Mouse (Mus musculus) heart, embryonic 14.5 days (tissue): ENCODE results near the gene Ptbp1. TPM values are rescaled to one million over a fixed set of nuclear protein-coding genes. Genes with fewer than 3 reads are reported as not detected.

Experiments used
- ATAC-seq: fragments of 200-750 bp; cut with Nextera tagmentation; 2 replicates; pipeline ENCODE4 v1.8.0; 2017; ENCODE audit warnings: low read depth, moderate TSS enrichment; ENCODE audit not compliant: insufficient number of reproducible peaks, insufficient read depth, low FRiP score
- H3K27ac ChIP-seq, 2 experiments: fragments of 200-500 bp in 1 of 2; fragments of 300-500 bp in 1 of 2; sonication (generic) in 1 of 2; replicated peaks in 1 of 2; 2 replicates each; pipeline ENCODE4 v1.5.1; 2012 to 2014; ENCODE audit warnings: low read depth in 2 of 2, low read length in 2 of 2, control low read depth in 1 of 2, mild to moderate bottlenecking in 1 of 2, mixed read lengths in 1 of 2; ENCODE audit not compliant: control insufficient read depth in 1 of 2, insufficient read depth in 1 of 2
- H3K27me3 ChIP-seq: fragments of 300-500 bp; sonication (generic); 2 replicates; pipeline ENCODE4 v1.6.1; 2014; ENCODE audit warnings: mild to moderate bottlenecking, low read length, control low read depth; ENCODE audit not compliant: control insufficient read depth, insufficient read depth
- H3K36me3 ChIP-seq: fragments of 300-500 bp; sonication (generic); 2 replicates; pipeline ENCODE4 v1.6.1; 2014; ENCODE audit warnings: mild to moderate bottlenecking, control low read depth, low read length, mixed read lengths; ENCODE audit not compliant: control insufficient read depth, insufficient read depth
- H3K4me1 ChIP-seq, 2 experiments: fragments of 200-500 bp in 1 of 2; fragments of 300-500 bp in 1 of 2; sonication (generic) in 1 of 2; 2 replicates each; pipeline ENCODE4 v1.6.1; 2012 to 2014; ENCODE audit warnings: low read length in 2 of 2, control low read depth in 1 of 2, mixed read lengths in 1 of 2; ENCODE audit not compliant: control insufficient read depth in 2 of 2, insufficient read depth in 2 of 2
- H3K4me2 ChIP-seq: fragments of 300-500 bp; sonication (generic); 2 replicates; pipeline ENCODE4 v1.6.1; 2014; ENCODE audit warnings: mild to moderate bottlenecking, low read length
- H3K4me3 ChIP-seq, 2 experiments: fragments of 200-500 bp in 1 of 2; fragments of 300-500 bp in 1 of 2; sonication (generic) in 1 of 2; 2 replicates each; pipeline ENCODE4 v1.5.1; 2012 to 2014; ENCODE audit warnings: low read length in 2 of 2, mild to moderate bottlenecking in 2 of 2, control low read depth in 1 of 2, low read depth in 1 of 2, moderate library complexity in 1 of 2; ENCODE audit not compliant: control insufficient read depth in 1 of 2, insufficient read depth in 1 of 2
- H3K9ac ChIP-seq: fragments of 300-500 bp; sonication (generic); 2 replicates; pipeline ENCODE4 v1.6.1; 2014; ENCODE audit warnings: mild to moderate bottlenecking, low read length
- H3K9me3 ChIP-seq: fragments of 300-500 bp; sonication (generic); 2 replicates; pipeline ENCODE4 v1.6.1; 2016; ENCODE audit warnings: low read length, control low read depth; ENCODE audit not compliant: control insufficient read depth
- WGBS: fragments of 180-500 bp; shearing (Covaris S2); extraction: QIAGEN DNeasy Blood & Tissue Kit; methylation state at CpG from one replicate; pipeline ENCODE4 v1.1.7; 2014; 5-methylcytosine and 5-hydroxymethylcytosine counted together
- polyA plus RNA-seq: library from polyadenylated mRNA; unstranded; fragments of >200 nt; fragmentation: Nextera tagmentation; extraction: Ambion mirVana; gene quantifications from 2 replicates; pipeline ENCODE4 v1.2.1, GENCODE M21; 2014

Ptbp1 gene
- polyA plus RNA-seq, 1 experiment from 2014 or later, result 78.9 TPM

DNA sequence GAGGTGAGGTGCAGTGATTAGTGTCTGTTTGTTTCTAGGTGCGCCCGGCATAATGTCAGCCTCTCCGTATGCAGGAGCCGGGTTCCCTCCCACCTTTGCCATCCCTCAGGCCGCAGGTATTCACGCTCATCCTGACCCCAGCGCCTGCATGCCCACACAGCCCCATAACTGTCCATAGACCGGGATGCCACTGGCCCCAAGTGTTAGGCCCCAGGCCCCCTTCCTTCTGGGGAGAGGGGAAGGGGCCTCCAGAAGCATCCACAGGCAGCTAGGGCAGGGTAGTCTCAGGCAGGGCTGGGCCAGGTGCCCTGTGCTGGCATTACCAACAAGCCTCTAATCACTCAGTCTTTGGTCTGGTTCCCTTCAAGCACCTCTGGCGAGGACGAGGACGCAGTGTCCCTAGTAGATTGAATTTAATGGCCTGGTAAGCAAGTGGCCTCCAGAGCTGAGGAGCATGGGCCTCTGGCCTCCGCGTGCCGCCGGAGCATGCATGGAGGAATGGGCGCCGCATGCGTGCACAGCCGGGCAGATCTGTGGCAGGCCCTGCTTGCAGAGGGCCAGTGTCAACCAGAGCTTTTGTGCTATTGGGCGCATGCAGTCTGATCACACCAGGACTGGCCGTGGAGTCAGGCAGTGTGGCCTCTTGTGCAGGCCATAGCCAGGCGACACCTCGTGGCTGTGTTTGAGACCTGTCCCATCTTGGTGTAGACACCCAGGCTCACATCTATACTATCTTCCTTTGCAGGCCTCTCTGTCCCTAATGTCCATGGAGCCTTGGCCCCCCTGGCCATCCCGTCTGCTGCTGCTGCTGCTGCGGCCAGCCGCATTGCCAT is 6.1 kb downstream of the Ptbp1 start:
- Histone ChIP-seq H3K9ac (no peak overlapping the region), H3K4me3 (no peak overlapping the region), H3K9me3 (no peaks in the 10 kb centered on the region), H3K27me3 (no peaks in the 10 kb centered on the region), H3K4me2 (no peak overlapping the region), H3K27ac (no peak overlapping the region), H3K36me3 (peaks cover 94% of the 10 kb centered on the region), H3K4me1 (peaks cover 29 to 53% of the 10 kb centered on the region in 2 experiments)
- ATAC-seq, result no peak
- 89% methylated on average over 26 of the region's 26 CpGs for WGBS

DNA sequence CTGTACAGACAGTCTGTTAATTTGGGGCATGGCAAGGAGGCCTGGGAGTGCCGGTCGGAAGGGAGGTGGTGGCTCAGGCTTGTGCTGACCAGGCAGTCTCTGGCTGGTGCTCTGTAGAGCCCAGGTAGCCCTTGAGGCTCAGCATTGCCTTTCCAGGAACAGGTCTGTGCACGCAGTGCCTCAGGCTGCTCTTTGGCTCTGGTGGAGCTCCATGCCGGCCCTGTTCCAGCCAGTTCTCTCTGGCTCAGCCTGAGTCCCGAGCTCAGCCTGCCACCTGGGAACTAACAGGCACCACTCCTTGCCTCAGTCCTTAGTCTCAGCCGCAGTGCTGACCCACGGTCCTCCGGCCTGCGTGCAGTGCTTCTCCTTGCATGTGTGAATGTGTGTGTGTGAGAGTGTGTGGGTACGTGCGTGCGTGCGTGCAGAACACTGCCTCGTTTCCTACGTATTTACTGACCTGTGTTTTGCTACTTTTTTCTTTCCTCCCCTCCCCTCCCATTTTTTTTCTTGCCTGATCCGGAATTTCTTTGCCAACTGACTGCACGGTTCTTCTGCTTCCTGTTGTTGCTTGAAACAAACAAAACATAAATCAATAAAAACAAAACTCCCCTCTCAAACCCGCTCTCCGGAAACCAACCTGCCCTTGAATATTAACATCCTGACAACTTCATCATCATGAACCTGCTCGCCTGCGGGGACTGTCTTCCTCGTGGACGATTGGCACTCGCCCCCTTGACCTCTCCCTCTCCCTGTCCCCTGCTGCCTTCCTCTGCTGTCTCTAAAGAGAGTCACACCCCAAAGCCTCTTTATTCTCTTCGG is 7.2 kb downstream of the Ptbp1 start:
- H3K27ac ChIP-seq, result no peak overlapping the region
- peaks cover 85% of the 10 kb centered on the region for H3K36me3 ChIP-seq
- no peak overlapping the region for H3K4me3 ChIP-seq
- no peak for ATAC-seq
- peaks cover 28 to 54% of the 10 kb centered on the region in 2 experiments for H3K4me1 ChIP-seq
- H3K9me3 ChIP-seq, result no peaks in the 10 kb centered on the region
- WGBS, result 83% methylated on average over 25 of the region's 25 CpGs
- no peak overlapping the region for H3K4me2 ChIP-seq
- H3K9ac ChIP-seq, result no peak overlapping the region
- no peaks in the 10 kb centered on the region for H3K27me3 ChIP-seq

DNA sequence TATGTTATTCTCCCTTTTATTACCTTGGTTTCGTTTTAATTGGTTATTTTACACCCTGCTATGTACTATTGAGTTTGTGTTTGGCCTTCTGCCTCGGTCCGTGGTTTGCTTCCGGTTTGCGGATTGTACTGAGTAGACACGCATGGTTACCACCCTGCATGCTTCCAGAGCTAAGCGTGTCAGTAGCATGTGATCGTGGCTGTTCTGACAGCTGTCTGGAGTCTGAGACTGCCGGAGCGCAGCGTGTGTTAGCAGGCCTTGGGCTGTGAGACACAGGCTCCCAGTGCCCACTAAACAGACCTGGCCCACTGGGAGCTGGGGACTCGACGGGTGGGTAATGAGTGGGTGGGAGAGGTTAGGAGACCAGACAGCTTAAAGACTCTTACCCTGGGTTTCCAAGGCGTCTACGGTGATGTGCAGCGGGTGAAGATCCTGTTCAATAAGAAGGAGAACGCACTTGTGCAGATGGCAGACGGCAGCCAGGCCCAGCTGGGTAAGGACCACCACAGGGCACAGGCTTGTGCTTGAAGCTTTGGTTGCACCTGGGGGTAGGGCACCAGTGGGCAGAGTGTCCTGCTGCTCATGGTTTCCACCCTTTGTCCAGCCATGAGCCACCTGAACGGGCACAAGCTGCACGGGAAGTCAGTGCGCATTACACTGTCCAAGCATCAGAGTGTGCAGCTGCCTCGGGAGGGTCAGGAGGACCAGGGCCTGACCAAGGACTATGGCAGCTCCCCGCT is 8.0 kb downstream of the Ptbp1 start:
- no peak for ATAC-seq
- 91% methylated on average over 23 of the region's 23 CpGs for WGBS
- peaks cover 77% of the 10 kb centered on the region for H3K36me3 ChIP-seq

DNA sequence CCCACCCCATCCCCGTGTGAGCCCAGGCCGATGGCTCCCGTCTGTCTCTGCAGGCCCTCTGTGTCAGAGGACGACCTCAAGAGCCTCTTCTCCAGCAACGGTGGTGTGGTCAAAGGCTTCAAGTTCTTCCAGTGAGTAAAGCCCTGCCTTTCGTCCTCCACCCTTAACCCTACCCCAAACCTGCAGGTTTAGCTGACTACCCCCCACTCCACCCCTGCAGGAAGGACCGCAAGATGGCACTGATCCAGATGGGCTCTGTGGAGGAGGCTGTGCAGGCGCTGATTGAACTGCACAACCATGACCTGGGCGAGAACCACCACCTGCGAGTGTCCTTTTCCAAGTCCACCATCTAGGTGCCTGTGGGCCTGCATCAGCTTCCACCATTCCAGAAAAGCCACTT is 8.7 kb downstream of the Ptbp1 start:
- Histone ChIP-seq H3K9me3 (no peaks in the 10 kb centered on the region), H3K36me3 (peaks cover 70% of the 10 kb centered on the region), H3K27me3 (no peaks in the 10 kb centered on the region), H3K27ac (no peak overlapping the region), H3K4me2 (no peak overlapping the region), H3K4me1 (peaks cover 13 to 39% of the 10 kb centered on the region in 2 experiments), H3K9ac (no peak overlapping the region), H3K4me3 (no peak overlapping the region)
- no peak for ATAC-seq
- 66% methylated on average over 10 of the region's 10 CpGs for WGBS

More for the DNA sequence above, 8.0 kb downstream of the Ptbp1 start:
- Histone ChIP-seq H3K9ac (no peak overlapping the region), H3K27ac (no peak overlapping the region), H3K27me3 (no peaks in the 10 kb centered on the region), H3K4me2 (no peak overlapping the region), H3K9me3 (no peaks in the 10 kb centered on the region), H3K4me1 (peaks cover 20 to 46% of the 10 kb centered on the region in 2 experiments), H3K4me3 (no peak overlapping the region)

DNA sequence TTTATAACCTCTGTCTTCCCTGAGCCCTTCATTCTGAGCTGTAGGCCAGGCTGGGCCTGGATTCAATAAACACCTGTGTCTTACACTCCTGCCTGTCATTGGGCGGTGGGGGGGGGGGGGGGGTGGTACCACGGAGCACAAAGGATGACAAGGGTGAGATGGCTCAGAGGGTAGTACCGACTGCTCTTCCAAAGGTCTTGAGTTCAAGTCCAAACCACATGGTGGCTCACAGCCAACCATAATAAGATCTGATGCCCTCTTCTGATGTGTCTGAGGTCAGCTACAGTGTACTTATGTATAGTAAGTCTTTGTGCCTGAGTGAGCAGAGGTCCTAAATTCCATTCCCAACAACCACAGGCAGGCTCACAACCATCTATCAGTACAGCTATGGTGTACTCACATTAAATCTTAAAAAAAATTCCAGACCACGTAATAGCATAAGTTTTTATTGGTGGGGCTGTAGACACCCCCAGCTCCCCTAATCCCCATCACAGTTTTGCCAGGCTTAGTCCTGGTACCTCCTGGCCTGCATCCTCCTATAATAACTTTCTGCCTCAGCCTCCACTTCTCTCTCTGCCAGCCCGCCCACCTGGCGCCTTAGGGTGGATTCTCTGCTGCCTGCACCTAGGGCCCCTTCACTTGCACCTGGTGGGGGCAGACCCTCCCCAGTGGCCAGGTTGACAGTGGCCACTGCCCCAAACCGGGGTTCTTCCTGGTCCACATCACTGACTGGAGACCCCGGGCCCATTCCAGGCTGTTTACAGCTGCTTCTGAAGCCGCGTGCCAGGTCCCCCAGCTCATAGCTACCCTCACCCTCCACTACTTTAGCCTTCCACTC is 10.3 kb downstream of the Ptbp1 start:
- peak; percentile 14; the same call in 1 of the 2 replicates for ATAC-seq
- Histone ChIP-seq H3K27me3 (no peaks in the 10 kb centered on the region), H3K9ac (no peak overlapping the region), H3K9me3 (no peaks in the 10 kb centered on the region), H3K4me1 (peaks cover 0 to 23% of the 10 kb centered on the region in 2 experiments; a peak in 3 of 4 replicates), H3K27ac (no peak overlapping the region), H3K4me2 (no peak overlapping the region), H3K36me3 (peaks cover 58% of the 10 kb centered on the region), H3K4me3 (no peak overlapping the region)
- 49% methylated on average over 10 of the region's 10 CpGs for WGBS

DNA sequence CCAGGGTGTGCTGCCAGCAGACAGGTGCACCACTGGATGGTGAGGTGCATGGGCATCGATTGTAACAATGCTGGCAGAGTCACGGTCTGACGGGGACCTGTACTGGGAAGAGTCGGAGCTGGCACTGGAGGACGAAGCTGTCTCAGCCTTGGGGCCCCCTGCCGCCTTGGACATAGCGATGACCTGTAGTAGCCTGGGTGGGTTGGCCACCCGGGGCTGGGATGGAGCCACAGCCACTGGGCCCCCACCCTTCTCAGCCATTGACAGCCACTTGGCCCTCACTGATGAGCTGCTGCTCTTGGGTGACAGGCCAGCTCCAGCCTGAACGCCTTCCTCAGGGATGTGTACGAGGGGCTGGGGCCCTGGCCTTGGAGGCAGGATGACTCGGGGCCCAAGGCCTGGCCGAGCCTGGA is 11.0 kb downstream of the Ptbp1 start:
- WGBS, result 47% methylated on average over 12 of the region's 12 CpGs
- no peak overlapping the region for H3K4me2 ChIP-seq
- peak; percentile 21; the same call in 1 of the 2 replicates for ATAC-seq

More for the DNA sequence above, 11.0 kb downstream of the Ptbp1 start:
- H3K36me3 ChIP-seq, result peaks cover 52% of the 10 kb centered on the region
- peak overlapping the region; percentile 8; the same call in 1 of the 2 replicates for H3K9ac ChIP-seq
- H3K4me1 ChIP-seq, result peaks cover 0 to 16% of the 10 kb centered on the region in 2 experiments; a peak in 3 of 4 replicates
- no peaks in the 10 kb centered on the region for H3K9me3 ChIP-seq
- H3K27me3 ChIP-seq, result no peaks in the 10 kb centered on the region
- peak overlapping the region in 1 of 2 experiments; percentile 37; a peak in 2 of 4 replicates for H3K27ac ChIP-seq
- H3K4me3 ChIP-seq, result no peak overlapping the region
